Mouse (Mus musculus): ENCODE data around the gene Chrm1. TPM values are rescaled to one million over a fixed set of nuclear protein-coding genes. Genes with fewer than 3 reads are reported as not detected.

Gene Chrm1
- polyA plus RNA-seq, 2 experiments = 0.01 TPM; not detected in 1

- peak overlapping the region; percentile 87 for H3K4me2 ChIP-seq (ENCODE audit: low read depth)
- peaks cover 34% of the 10 kb centered on the region for H3K36me3 ChIP-seq (replicated peaks; ENCODE audit: control insufficient read depth, insufficient read depth, low read depth)
- peaks cover 17 to 26% of the 10 kb centered on the region in 2 experiments for H3K4me1 ChIP-seq (replicated peaks; ENCODE audit: control insufficient read depth in 2 of 2, insufficient read depth in 2 of 2, low read length in 1 of 2)
- WGBS (ENCODE audit: insufficient replicate concordance) = under 1% methylated on average over 20 of the region's 20 CpGs
- H3K9me3 ChIP-seq (ENCODE audit: control insufficient read depth, low read length) = no peaks in the 10 kb centered on the region
- peak overlapping the region; percentile 100 for H3K9ac ChIP-seq (replicated peaks)
- TF ChIP-seq CTCF (IDR thresholded peaks at IDR 0.05; ENCODE audit: low read depth) (no peak), EP300 (IDR thresholded peaks at IDR 0.05; ENCODE audit: low read depth) (no peak)
- peak overlapping the region; percentile 96 for H3K27ac ChIP-seq
- no peak for DNase-seq (ENCODE audit: low read depth in 3 of 3, low spot score in 3 of 3)
- no peaks in the 10 kb centered on the region for H3K27me3 ChIP-seq (ENCODE audit: control insufficient read depth, insufficient read depth, low read length)
- peak overlapping the region; percentile 97 to 98 for H3K4me3 ChIP-seq (ENCODE audit: insufficient read depth in 1 of 2, low read depth in 2 of 2, low read length in 2 of 2)
- no peak for ATAC-seq (ENCODE audit: insufficient read depth)
Observed at GRCm38 (mm10) chr19:8723574-8724346, 60.2 kb downstream of the Chrm1 start.

GRCm38 (mm10) chr19:8724392-8724791 lies 60.8 kb downstream of the Chrm1 start:
- Histone ChIP-seq H3K27ac (peak overlapping the region; percentile 96), H3K4me3 (ENCODE audit: insufficient read depth in 1 of 2, low read depth in 2 of 2, low read length in 2 of 2) (peak overlapping the region; percentile 97 to 98), H3K9me3 (ENCODE audit: control insufficient read depth, low read length) (no peaks in the 10 kb centered on the region), H3K4me1 (replicated peaks; ENCODE audit: control insufficient read depth in 2 of 2, insufficient read depth in 2 of 2, low read length in 1 of 2) (peaks cover 16 to 26% of the 10 kb centered on the region in 2 experiments), H3K9ac (replicated peaks) (peak overlapping the region; percentile 100), H3K4me2 (ENCODE audit: low read depth) (peak overlapping the region; percentile 87), H3K27me3 (ENCODE audit: control insufficient read depth, insufficient read depth, low read length) (no peaks in the 10 kb centered on the region), H3K36me3 (replicated peaks; ENCODE audit: control insufficient read depth, insufficient read depth, low read depth) (peaks cover 34% of the 10 kb centered on the region)
- TF ChIP-seq EP300 (IDR thresholded peaks at IDR 0.05; ENCODE audit: low read depth) (no peak), CTCF (IDR thresholded peaks at IDR 0.05; ENCODE audit: low read depth) (no peak)
- DNase-seq (ENCODE audit: low read depth in 3 of 3, low spot score in 3 of 3) = no peak
- 0% methylated on average over 2 of the region's 2 CpGs for WGBS (ENCODE audit: insufficient replicate concordance)
- no peak for ATAC-seq (ENCODE audit: insufficient read depth)

- 18% methylated on average over 4 of the region's 4 CpGs for WGBS (ENCODE audit: insufficient replicate concordance)
- peak overlapping the region; percentile 100 for H3K9ac ChIP-seq (replicated peaks)
- no peaks in the 10 kb centered on the region for H3K27me3 ChIP-seq (ENCODE audit: control insufficient read depth, insufficient read depth, low read length)
- peak overlapping the region; percentile 87 for H3K4me2 ChIP-seq (ENCODE audit: low read depth)
- no peak for TF ChIP-seq CTCF (IDR thresholded peaks at IDR 0.05; ENCODE audit: low read depth)
- TF ChIP-seq EP300 (IDR thresholded peaks at IDR 0.05; ENCODE audit: low read depth) = no peak
- H3K9me3 ChIP-seq (ENCODE audit: control insufficient read depth, low read length) = no peaks in the 10 kb centered on the region
- H3K36me3 ChIP-seq (replicated peaks; ENCODE audit: control insufficient read depth, insufficient read depth, low read depth) = peaks cover 34% of the 10 kb centered on the region
- DNase-seq (ENCODE audit: low read depth in 3 of 3, low spot score in 3 of 3) = no peak
- peak overlapping the region; percentile 97 to 98 for H3K4me3 ChIP-seq (ENCODE audit: insufficient read depth in 1 of 2, low read depth in 2 of 2, low read length in 2 of 2)
- H3K4me1 ChIP-seq (replicated peaks; ENCODE audit: control insufficient read depth in 2 of 2, insufficient read depth in 2 of 2, low read length in 1 of 2) = peaks cover 16 to 26% of the 10 kb centered on the region in 2 experiments
- ATAC-seq (ENCODE audit: insufficient read depth) = no peak
- peak overlapping the region; percentile 96 for H3K27ac ChIP-seq
Observed at GRCm38 (mm10) chr19:8725081-8725613, 61.6 kb downstream of the Chrm1 start.

- H3K4me2 ChIP-seq (ENCODE audit: low read depth) = peak overlapping the region; percentile 87; the same call in 1 of the 2 replicates
- DNase-seq (ENCODE audit: low read depth in 3 of 3, low spot score in 3 of 3) (no peak), ATAC-seq (ENCODE audit: insufficient read depth) (no peak)
- no peak overlapping the region for H3K4me3 ChIP-seq (ENCODE audit: insufficient read depth in 1 of 2, low read depth in 2 of 2, low read length in 2 of 2)
- H3K9ac ChIP-seq (replicated peaks) = no peak overlapping the region; the same call in 1 of the 2 replicates
- 11% methylated on average over 3 of the region's 3 CpGs for WGBS (ENCODE audit: insufficient replicate concordance)
- H3K27me3 ChIP-seq (ENCODE audit: control insufficient read depth, insufficient read depth, low read length) = no peaks in the 10 kb centered on the region
- H3K4me1 ChIP-seq (replicated peaks; ENCODE audit: control insufficient read depth in 2 of 2, insufficient read depth in 2 of 2, low read length in 1 of 2) = peaks cover 7 to 19% of the 10 kb centered on the region in 2 experiments
- no peaks in the 10 kb centered on the region for H3K9me3 ChIP-seq (ENCODE audit: control insufficient read depth, low read length)
- TF ChIP-seq EP300 (IDR thresholded peaks at IDR 0.05; ENCODE audit: low read depth) (no peak; the same call in 1 of the 2 replicates), CTCF (IDR thresholded peaks at IDR 0.05; ENCODE audit: low read depth) (no peak)
- peaks cover 34% of the 10 kb centered on the region for H3K36me3 ChIP-seq (replicated peaks; ENCODE audit: control insufficient read depth, insufficient read depth, low read depth)
- H3K27ac ChIP-seq = 0 out of 2 replicates have a peak overlapping the region, but pooled peaks have one; percentile 12
Observed at GRCm38 (mm10) chr19:8726609-8727390, 63.2 kb downstream of the Chrm1 start.

Data from liver, embryonic 14.5 days (tissue).